Mouse (Mus musculus): ENCODE measurements around the gene Tlr4.

GRCm38 (mm10) chr4:66883264-66883663 is 55.9 kb downstream of the Tlr4 start:
- TF ChIP-seq CTCF (IDR thresholded peaks at IDR 0.05; ENCODE audit: extremely low read depth, insufficient read depth, low read length) (no peak), POLR2A (IDR thresholded peaks at IDR 0.05; ENCODE audit: extremely low read depth, insufficient read depth, low read length) (no peak)
